Mouse (Mus musculus): Measurements from ENCODE around the gene Lamc2. TPM values are rescaled to one million over a fixed set of nuclear protein-coding genes. Genes with fewer than 3 reads are reported as not detected.

The Lamc2 gene
- total and polyA plus RNA-seq, 2 experiments from 2014 or later = 6.0 to 10.2 TPM

GRCm38 (mm10) chr1:153136647-153137046, 49.6 kb downstream of the Lamc2 start:
- DNase-seq (ENCODE audit: low spot score) (no peak), ATAC-seq (ENCODE audit: insufficient read depth, low read depth) (no peak)
- Histone ChIP-seq H3K4me1 (ENCODE audit: control insufficient read depth, insufficient read depth) (peaks cover 25% of the 10 kb centered on the region), H3K9ac (replicated peaks; ENCODE audit: low read depth, low read length) (no peak overlapping the region), H3K36me3 (replicated peaks; ENCODE audit: control insufficient read depth, insufficient read depth, low read length) (no peaks in the 10 kb centered on the region), H3K27ac (ENCODE audit: low read depth) (no peak overlapping the region; the same call in 1 of the 2 replicates), H3K4me2 (ENCODE audit: low read depth, low read length) (no peak overlapping the region), H3K9me3 (replicated peaks; ENCODE audit: control insufficient read depth, low read length) (no peaks in the 10 kb centered on the region), H3K4me3 (ENCODE audit: low read depth, low read length) (no peak overlapping the region), H3K27me3 (ENCODE audit: control insufficient read depth, insufficient read depth, low read length) (no peaks in the 10 kb centered on the region)
- no peak for TF ChIP-seq EP300 (IDR thresholded peaks at IDR 0.05; ENCODE audit: low read depth)
- TF ChIP-seq CTCF (IDR thresholded peaks at IDR 0.05; ENCODE audit: low read depth) = no peak
- WGBS = 53% methylated on average over 13 of the region's 13 CpGs

DNA sequence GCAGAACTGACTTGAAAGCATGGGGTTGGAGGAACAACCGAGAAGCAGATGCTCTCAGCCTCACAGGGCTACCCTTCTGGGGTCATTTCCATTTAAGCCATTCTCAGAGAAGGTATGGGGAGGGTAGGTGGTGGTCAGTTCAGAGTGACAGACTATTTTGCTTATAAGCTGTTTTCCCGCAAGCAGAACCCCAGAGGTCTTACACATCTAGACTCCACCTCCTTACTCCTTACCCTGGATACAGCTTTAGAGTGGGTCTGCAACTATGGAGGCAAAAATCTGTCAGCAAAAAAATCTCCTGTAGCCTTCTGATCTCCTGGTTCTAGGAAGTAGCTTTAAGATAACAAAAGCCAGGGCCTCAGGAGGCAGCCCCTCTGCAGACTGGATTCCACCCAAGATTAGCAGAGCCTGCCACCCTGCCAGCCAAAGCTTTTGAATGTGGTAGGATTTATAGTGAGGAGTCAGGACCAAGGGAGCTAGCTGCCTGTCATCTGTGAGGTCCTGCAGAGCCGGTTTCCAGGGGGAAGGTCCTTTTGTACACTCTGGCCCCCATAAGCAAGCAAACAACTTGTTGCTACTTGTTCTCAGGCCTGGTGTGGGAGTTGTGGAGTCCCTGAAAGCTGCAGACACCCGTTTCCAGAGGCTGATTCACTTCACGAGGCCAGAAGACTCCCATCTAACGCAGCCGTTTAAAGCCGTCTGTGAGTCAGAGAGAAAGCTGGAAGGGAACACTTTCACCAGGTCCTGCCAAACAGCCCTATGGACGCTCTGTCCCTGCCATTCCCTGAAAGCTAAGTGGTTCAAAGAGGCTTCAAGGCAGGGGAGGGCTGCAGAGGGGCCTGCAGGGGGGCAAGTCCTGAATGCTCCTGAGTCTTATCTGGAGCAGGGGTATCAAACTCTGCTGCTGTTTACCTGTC, 52.1 kb downstream of the Lamc2 start:
- Histone ChIP-seq H3K9me3 (replicated peaks; ENCODE audit: control insufficient read depth, low read length) (no peaks in the 10 kb centered on the region), H3K4me2 (ENCODE audit: low read depth, low read length) (no peak overlapping the region), H3K36me3 (replicated peaks; ENCODE audit: control insufficient read depth, insufficient read depth, low read length) (no peaks in the 10 kb centered on the region), H3K4me3 (ENCODE audit: low read depth, low read length) (no peak overlapping the region), H3K4me1 (ENCODE audit: control insufficient read depth, insufficient read depth) (peaks cover 35% of the 10 kb centered on the region), H3K27me3 (ENCODE audit: control insufficient read depth, insufficient read depth, low read length) (no peaks in the 10 kb centered on the region), H3K9ac (replicated peaks; ENCODE audit: low read depth, low read length) (0 out of 2 replicates have a peak overlapping the region, but pooled peaks have one; percentile 34), H3K27ac (ENCODE audit: low read depth) (peak overlapping the region; percentile 80)
- no peak for TF ChIP-seq EP300 (IDR thresholded peaks at IDR 0.05; ENCODE audit: low read depth)
- TF ChIP-seq CTCF (IDR thresholded peaks at IDR 0.05; ENCODE audit: low read depth) = no peak
- peak; percentile 39 for ATAC-seq (ENCODE audit: insufficient read depth, low read depth)
- DNase-seq (ENCODE audit: low spot score) = peak; percentile 82
- WGBS = 22% methylated on average over 9 of the region's 9 CpGs

- ATAC-seq (ENCODE audit: insufficient read depth, low read depth) = peak; percentile 80
- H3K4me1 ChIP-seq (ENCODE audit: control insufficient read depth, insufficient read depth) = peaks cover 43% of the 10 kb centered on the region
Observed at GRCm38 (mm10) chr1:153129992-153130713, 56.1 kb downstream of the Lamc2 start.

GRCm38 (mm10) chr1:153128780-153129179, 57.5 kb downstream of the Lamc2 start:
- no peaks in the 10 kb centered on the region for H3K27me3 ChIP-seq (ENCODE audit: control insufficient read depth, insufficient read depth, low read length)
- H3K4me3 ChIP-seq (ENCODE audit: low read depth, low read length) = no peak overlapping the region
- H3K27ac ChIP-seq (ENCODE audit: low read depth) = 0 out of 2 replicates have a peak overlapping the region, but pooled peaks have one; percentile 5
- no peak overlapping the region for H3K4me2 ChIP-seq (ENCODE audit: low read depth, low read length)
- peaks cover 39% of the 10 kb centered on the region for H3K4me1 ChIP-seq (ENCODE audit: control insufficient read depth, insufficient read depth)
- TF ChIP-seq EP300 (IDR thresholded peaks at IDR 0.05; ENCODE audit: low read depth) = no peak
- no peak for TF ChIP-seq CTCF (IDR thresholded peaks at IDR 0.05; ENCODE audit: low read depth)
- WGBS = 77% methylated on average over 8 of the region's 8 CpGs
- no peak overlapping the region for H3K9ac ChIP-seq (replicated peaks; ENCODE audit: low read depth, low read length)
- ATAC-seq (ENCODE audit: insufficient read depth, low read depth) = no peak
- no peaks in the 10 kb centered on the region; the same call in 1 of the 2 replicates for H3K36me3 ChIP-seq (replicated peaks; ENCODE audit: control insufficient read depth, insufficient read depth, low read length)
- DNase-seq (ENCODE audit: low spot score) = no peak
- H3K9me3 ChIP-seq (replicated peaks; ENCODE audit: control insufficient read depth, low read length) = no peaks in the 10 kb centered on the region

More at GRCm38 (mm10) chr1:153129992-153130713, 56.1 kb downstream of the Lamc2 start:
- peak; percentile 79 for TF ChIP-seq EP300 (IDR thresholded peaks at IDR 0.05; ENCODE audit: low read depth)
- no peak for TF ChIP-seq CTCF (IDR thresholded peaks at IDR 0.05; ENCODE audit: low read depth)
- H3K9me3 ChIP-seq (replicated peaks; ENCODE audit: control insufficient read depth, low read length) = no peaks in the 10 kb centered on the region
- 45% methylated on average over 11 of the region's 11 CpGs for WGBS
- peak; percentile 87 for DNase-seq (ENCODE audit: low spot score)
- H3K4me3 ChIP-seq (ENCODE audit: low read depth, low read length) = no peak overlapping the region
- H3K9ac ChIP-seq (replicated peaks; ENCODE audit: low read depth, low read length) = no peak overlapping the region
- no peaks in the 10 kb centered on the region for H3K27me3 ChIP-seq (ENCODE audit: control insufficient read depth, insufficient read depth, low read length)
- no peaks in the 10 kb centered on the region for H3K36me3 ChIP-seq (replicated peaks; ENCODE audit: control insufficient read depth, insufficient read depth, low read length)
- peak overlapping the region; percentile 87 for H3K27ac ChIP-seq (ENCODE audit: low read depth)
- no peak overlapping the region for H3K4me2 ChIP-seq (ENCODE audit: low read depth, low read length)

DNA sequence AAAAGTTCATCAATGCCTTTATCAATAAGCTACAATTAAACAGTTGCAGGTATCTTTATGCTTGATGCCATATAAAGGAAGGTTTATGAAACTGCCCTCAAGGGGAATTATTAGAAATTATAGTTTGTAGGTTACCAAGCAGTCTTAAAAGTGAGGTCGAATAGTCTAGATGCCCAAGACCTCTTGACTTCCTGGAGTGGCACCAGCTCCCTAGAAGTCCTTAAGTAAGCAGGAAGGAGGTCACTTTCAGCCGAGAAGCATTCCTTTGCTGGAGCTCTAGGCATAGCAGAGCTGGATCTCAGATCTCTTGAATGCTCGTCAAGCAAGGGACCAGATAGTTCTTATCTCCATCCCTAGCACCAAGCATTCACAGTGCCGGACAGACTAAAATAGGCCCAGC, 58.6 kb downstream of the Lamc2 start:
- no peak for TF ChIP-seq CTCF (IDR thresholded peaks at IDR 0.05; ENCODE audit: low read depth)
- TF ChIP-seq EP300 (IDR thresholded peaks at IDR 0.05; ENCODE audit: low read depth) = no peak
- ATAC-seq (ENCODE audit: insufficient read depth, low read depth) = no peak
- Histone ChIP-seq H3K4me1 (ENCODE audit: control insufficient read depth, insufficient read depth) (peaks cover 39% of the 10 kb centered on the region), H3K9ac (replicated peaks; ENCODE audit: low read depth, low read length) (no peak overlapping the region), H3K9me3 (replicated peaks; ENCODE audit: control insufficient read depth, low read length) (no peaks in the 10 kb centered on the region), H3K27ac (ENCODE audit: low read depth) (peak overlapping the region; percentile 58; the same call in 1 of the 2 replicates), H3K36me3 (replicated peaks; ENCODE audit: control insufficient read depth, insufficient read depth, low read length) (peaks cover 4% of the 10 kb centered on the region; the same call in 1 of the 2 replicates), H3K4me3 (ENCODE audit: low read depth, low read length) (no peak overlapping the region), H3K27me3 (ENCODE audit: control insufficient read depth, insufficient read depth, low read length) (no peaks in the 10 kb centered on the region), H3K4me2 (ENCODE audit: low read depth, low read length) (no peak overlapping the region)
- DNase-seq (ENCODE audit: low spot score) = no peak
- WGBS = 50% methylated on average over 4 of the region's 4 CpGs
